25 mouse cellular contexts compared by ENCODE assay signal in genomic region chr15:37125823-37126222, GRCm38 (mm10).
DNase-seq lines count a peak whose midpoint lies in the region; ATAC-seq and TF ChIP-seq lines count a peak whose summit lies in the region.
"Had no signal": no experiment of that assay in that cellular context is flagged by ENCODE, and none has a peak within 500 bp of the region (broad histone marks: within the 10 kb centered on the region; RNA-seq: fewer than 3 reads in every experiment).

No protein-coding gene starts in this region.

- no peaks in the 10 kb centered on the region for H3K79me3 ChIP-seq in C2C12 (ENCODE audit: low read depth)

- H3K4me1 ChIP-seq in lung, adult 2 months (ENCODE audit: control insufficient read depth, insufficient read depth, low read length): peaks cover 4% of the 10 kb centered on the region; the same call in 1 of the 2 replicates
- H3K4me1 ChIP-seq: embryonic facial prominence, embryonic 10.5 days; embryonic facial prominence, embryonic 15.5 days; forebrain, embryonic 12.5 days; limb, embryonic 13.5 days; liver, embryonic 12.5 days; midbrain, embryonic 12.5 days; neural tube, embryonic 13.5 days had no signal

- ATAC-seq in Patski: no peak
- ATAC-seq: forebrain, postnatal 0 days; hindbrain, embryonic 16.5 days; liver, embryonic 12.5 days had no signal

- no peaks in the 10 kb centered on the region for H3K79me2 ChIP-seq in C2C12 (ENCODE audit: control insufficient read depth, insufficient read depth)

- 72% methylated on average over 4 of the region's 4 CpGs for WGBS in lung, adult 2 months

- H3K4me3 ChIP-seq in C2C12 (ENCODE audit: insufficient read depth, poor library complexity, severe bottlenecking): no peak overlapping the region
- no peak overlapping the region for H3K4me3 ChIP-seq in lung, adult 2 months (replicated peaks; ENCODE audit: extremely low read depth, low read depth, low read length)
- H3K4me3 ChIP-seq: embryonic facial prominence, embryonic 10.5 days; embryonic facial prominence, embryonic 15.5 days; forebrain, embryonic 12.5 days; limb, embryonic 13.5 days; liver, embryonic 12.5 days; midbrain, embryonic 12.5 days; neural tube, embryonic 13.5 days had no signal

- in situ Hi-C loops in Patski (cut with MboI; ENCODE audit: low pct_unique_long_range_greater_than_20kb): no loop called here

- no peaks in the 10 kb centered on the region for H3K36me3 ChIP-seq in C2C12 (ENCODE audit: control insufficient read depth, insufficient read depth)
- H3K36me3 ChIP-seq: embryonic facial prominence, embryonic 10.5 days; embryonic facial prominence, embryonic 15.5 days; forebrain, embryonic 12.5 days; limb, embryonic 13.5 days; liver, embryonic 12.5 days; midbrain, embryonic 12.5 days; neural tube, embryonic 13.5 days had no signal

- CTCF ChIA-PET in Patski (lab: Charles Lee): interaction anchor here (1.7 kb wide), 1 partner anchor 203 kb away, joined by 4 read pairs; no protein-coding TSS in a partner anchor

- TF ChIP-seq CTCF in C2C12 (IDR thresholded peaks at IDR 0.05; ENCODE audit: control insufficient read depth, insufficient read depth, insufficient read length) (no peak), Patski (IDR thresholded peaks at IDR 0.05) (peak; percentile 30)
- no peak for TF ChIP-seq CTCF in lung, adult 2 months (IDR thresholded peaks at IDR 0.05; ENCODE audit: insufficient read depth, low read length)

- DNase-seq in 3T3-L1 (ENCODE audit: low read depth, low spot score) (peak; percentile 7), Patski (ENCODE audit: low read depth, low spot score) (no peak)
- peak; percentile 13 for DNase-seq in retina, embryonic 14.5 days (ENCODE audit: low spot score)
- DNase-seq in adrenal gland, adult (ENCODE audit: inconsistent age in 2 of 2, low spot score in 1 of 2): no peak
- DNase-seq in adrenal gland, adult 18-20 months (ENCODE audit: low spot score in 2 of 2): no peak
- DNase-seq in lung, adult 2 months: no peak
- DNase-seq: adrenal gland, adult 2 months; adrenal gland, postnatal 36 days; cerebellum, adult 2 months; cerebellum, postnatal 14 days; forebrain, postnatal 0 days; kidney, adult 8-10 months; kidney, postnatal 10 days; lung, adult 18-20 months; lung, postnatal 10 days; right cerebral cortex, postnatal 14 days had no signal

- no peak overlapping the region for H3ac ChIP-seq in C2C12 (ENCODE audit: control insufficient read depth, insufficient read length, low read depth)

- POLR2A ChIA-PET in Patski (lab: Charles Lee): no interaction called here

- peaks cover 15% of the 10 kb centered on the region for H3K27me3 ChIP-seq in C2C12 (ENCODE audit: control insufficient read depth, insufficient read depth, insufficient read length)
- no peaks in the 10 kb centered on the region for H3K27me3 ChIP-seq in Patski
- H3K27me3 ChIP-seq: embryonic facial prominence, embryonic 15.5 days; forebrain, embryonic 12.5 days; limb, embryonic 13.5 days; liver, embryonic 12.5 days; midbrain, embryonic 12.5 days; neural tube, embryonic 13.5 days had no signal

- TF ChIP-seq POLR2A in lung, adult 2 months (IDR thresholded peaks at IDR 0.05; ENCODE audit: borderline replicate concordance, extremely low read depth, low read depth, low read length): no peak

TF ChIP-seq in C2C12, 6 proteins besides CTCF, POLR2A, EP300 and RAD21:
- TF ChIP-seq MYOG (IDR thresholded peaks at IDR 0.05; ENCODE audit: control insufficient read depth, extremely low read depth, insufficient read length) (no peak), FOSL1 (IDR thresholded peaks at IDR 0.05; ENCODE audit: insufficient read depth, low read length, poor library complexity, severe bottlenecking) (no peak), CEBPB (IDR thresholded peaks at IDR 0.05; ENCODE audit: low read depth) (peak; percentile 56), USF1 (IDR thresholded peaks at IDR 0.05; ENCODE audit: low read depth) (no peak)

Comparison
In these comparisons a context has a peak if more than half of its experiments do, and no peak if none do; other contexts are left out.
1. DNase-seq: peak in 3T3-L1 (single experiment) and retina, embryonic 14.5 days (single experiment); none in Patski (single experiment), adrenal gland, adult (0 of 2), adrenal gland, adult 18-20 months (0 of 2) and lung, adult 2 months (single experiment).